Mouse (Mus musculus) thymus, postnatal 36 days (tissue): ENCODE data around the gene Rtl5.
A peak's percentile ranks its signal among the peaks of the same experiment; 100 is the strongest.
"Not testable (repeated sequence)": the region's sequence is repeated elsewhere in the genome, so short reads cannot be mapped to it uniquely, and the experiment has no call there.

Experiments used
- DNase-seq, 2 experiments: peaks; one replicate each; pipeline ENCODE4 v3.0.0; 2022; ENCODE audit warnings: mixed read lengths in 2 of 2

The Rtl5 gene

DNA sequence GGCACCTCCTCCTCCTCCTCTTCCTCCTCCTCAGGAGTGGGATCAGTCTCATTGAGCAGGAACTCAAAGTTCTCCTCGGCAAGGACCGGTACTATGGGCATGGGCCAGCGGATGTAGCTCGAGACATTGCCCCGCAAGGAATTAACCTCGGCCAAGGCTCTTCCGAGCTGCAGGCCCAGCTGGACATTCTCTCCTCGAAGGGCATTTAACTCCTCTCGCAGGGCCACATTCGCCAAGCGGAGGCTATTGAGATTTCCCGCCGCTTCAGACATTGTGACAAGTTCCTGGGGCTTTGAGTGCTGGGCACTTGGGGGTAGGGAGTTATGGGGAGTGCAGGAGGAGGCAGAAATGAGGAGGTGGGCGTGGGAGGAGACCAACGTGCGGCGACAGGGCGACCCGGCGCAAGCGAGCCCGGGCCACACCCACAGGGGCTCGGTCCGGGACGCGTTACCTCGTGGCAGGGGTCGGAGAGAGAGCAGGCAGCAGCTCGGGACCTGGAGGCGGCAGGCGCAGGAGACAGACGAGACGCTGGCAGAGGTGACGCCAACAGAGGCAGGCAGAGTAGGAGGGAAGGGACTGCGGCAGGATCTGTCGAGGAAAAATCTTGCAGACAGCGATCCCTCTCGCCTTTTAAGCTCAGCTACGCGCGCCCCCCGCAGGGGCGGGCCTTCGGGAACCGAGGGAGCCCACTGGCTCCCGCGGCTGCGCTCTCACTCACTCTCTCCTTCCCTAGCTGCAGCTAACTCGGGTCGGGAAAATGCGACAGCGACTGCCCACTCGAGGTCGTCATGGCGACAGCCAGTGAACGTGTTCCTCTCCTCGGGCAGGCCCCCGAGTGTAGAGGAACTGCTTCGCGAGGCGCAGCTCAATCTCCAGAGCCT is at the start of gene Rtl5:
Gene Rtl5, minus strand, starts transcription at position 714 of the 881 bp plus-strand sequence.
- DNase-seq = peak; percentile 65 to 79

DNA sequence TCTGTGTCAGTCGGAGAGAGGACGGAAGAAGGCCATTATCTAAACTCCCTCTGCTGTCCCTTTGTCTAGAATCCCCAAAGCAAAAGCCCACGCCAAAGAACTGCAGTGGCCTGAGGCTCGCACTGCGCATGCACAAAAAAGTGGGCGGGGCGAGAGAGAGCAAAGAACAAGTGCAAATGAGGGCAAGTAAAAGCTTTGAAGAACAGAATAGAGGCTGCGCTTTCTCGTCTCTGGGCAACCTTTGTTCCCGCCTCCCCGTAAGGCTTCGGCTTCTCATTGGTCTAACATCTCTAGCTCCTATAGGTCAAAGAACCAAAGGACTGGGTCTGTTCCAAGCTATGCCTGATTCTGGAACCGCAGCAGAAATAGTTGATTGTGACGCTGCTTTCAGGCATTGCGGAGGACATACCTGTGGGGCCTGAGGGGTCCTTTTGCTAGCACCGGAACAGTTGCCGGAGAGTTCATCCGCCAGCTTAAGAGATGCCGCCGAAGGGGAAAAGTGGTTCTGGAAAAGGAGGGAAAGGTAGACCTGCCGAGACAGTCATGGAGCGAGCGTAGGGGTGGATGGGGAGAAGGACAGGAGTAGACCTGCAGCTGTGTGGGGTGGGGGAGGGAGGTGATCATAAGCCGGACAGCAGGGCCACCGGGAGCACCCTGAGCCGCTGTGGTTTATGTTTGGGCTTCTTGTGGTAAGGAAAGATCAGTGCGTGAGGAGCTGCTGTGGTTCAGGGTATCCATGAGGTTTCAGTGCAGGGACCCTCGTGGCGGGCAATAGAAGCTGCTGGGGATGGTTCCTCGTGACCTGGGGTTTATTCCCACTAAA is 48.1 kb upstream of the Rtl5 start, which contains the start of gene Pin4:
Gene Pin4, plus strand, starts transcription at position 406 of the 823 bp plus-strand sequence.
- DNase-seq = peak; percentile 87 to 92

DNA sequence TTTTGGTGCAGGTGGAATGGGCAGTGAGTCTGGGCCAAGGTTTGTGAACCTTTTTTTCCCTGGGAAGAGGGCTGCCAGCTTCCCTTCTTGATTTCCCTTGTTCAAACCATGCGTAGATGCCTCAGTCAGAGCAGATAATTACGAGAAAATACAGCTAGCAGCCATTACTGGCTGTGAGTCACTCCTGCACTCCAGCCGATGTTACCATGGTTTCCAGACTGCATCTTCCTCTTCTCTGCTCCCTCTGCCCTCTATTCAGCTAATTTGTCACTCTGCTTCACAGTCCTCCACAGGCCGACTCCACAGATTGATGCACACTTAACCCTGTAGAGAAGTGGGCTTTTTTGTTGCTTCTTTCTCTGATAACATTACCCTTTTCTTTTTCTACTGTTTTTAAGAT is 44.6 kb upstream of the Rtl5 start:
- no peak for DNase-seq

- DNase-seq = not testable (repeated sequence)
These were observed 38.2 kb upstream of the Rtl5 start for GRCm38 (mm10) chrX:102109349-102109748.

GRCm38 (mm10) chrX:102103830-102104229 is 32.7 kb upstream of the Rtl5 start:
- DNase-seq = not testable (repeated sequence)

DNA sequence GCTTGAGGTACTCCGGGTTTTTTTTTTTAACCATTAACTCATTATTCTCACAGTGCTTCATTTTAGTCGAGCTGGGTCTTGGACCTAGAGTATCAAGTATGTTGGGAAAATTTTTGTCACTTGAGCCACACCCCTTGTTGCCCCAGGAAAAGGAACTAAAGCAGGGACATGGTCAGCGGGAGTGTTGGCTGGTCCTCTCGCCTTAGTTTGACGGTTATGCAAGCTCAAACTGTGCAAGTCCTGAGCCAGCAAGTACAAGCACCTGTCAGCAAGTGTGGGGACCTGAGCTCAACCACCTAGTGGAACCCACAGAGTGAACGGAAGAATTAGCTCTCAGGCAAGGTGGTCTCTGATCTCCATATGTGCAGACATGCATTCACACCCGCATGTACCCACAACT is 30.8 kb upstream of the Rtl5 start:
- no peak for DNase-seq

DNA sequence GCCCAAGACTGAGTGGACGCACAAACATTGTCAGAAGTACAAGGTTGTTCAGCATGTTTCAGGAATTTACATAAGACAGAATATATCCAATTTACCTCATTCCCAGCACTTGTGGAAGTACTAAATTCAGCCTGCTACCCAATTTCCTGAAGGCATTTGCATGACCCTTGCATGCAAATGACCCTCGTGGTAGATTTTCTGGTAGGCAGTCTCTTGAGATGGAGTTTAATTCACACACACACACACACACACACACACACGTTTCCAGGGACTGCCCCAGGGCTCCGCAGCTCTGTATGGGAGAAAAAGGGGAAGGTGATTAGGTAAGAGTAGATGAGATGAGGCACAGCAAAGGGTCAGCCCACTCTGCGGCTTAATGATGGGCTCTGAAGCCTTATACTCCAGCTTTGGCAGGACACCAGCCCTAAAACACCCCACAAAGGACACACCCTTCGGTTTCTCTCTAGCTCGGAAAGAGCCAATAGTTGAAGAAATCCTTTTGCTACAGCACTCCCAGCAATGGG is 23.3 kb upstream of the Rtl5 start:
- DNase-seq = no peak

- DNase-seq = no peak
These were observed 19.5 kb upstream of the Rtl5 start for GRCm38 (mm10) chrX:102090605-102091004.

- no peak for DNase-seq
These were observed 14.8 kb upstream of the Rtl5 start for GRCm38 (mm10) chrX:102085798-102086443.

- DNase-seq = no peak
These were observed 11.2 kb upstream of the Rtl5 start for GRCm38 (mm10) chrX:102082340-102082739.

DNA sequence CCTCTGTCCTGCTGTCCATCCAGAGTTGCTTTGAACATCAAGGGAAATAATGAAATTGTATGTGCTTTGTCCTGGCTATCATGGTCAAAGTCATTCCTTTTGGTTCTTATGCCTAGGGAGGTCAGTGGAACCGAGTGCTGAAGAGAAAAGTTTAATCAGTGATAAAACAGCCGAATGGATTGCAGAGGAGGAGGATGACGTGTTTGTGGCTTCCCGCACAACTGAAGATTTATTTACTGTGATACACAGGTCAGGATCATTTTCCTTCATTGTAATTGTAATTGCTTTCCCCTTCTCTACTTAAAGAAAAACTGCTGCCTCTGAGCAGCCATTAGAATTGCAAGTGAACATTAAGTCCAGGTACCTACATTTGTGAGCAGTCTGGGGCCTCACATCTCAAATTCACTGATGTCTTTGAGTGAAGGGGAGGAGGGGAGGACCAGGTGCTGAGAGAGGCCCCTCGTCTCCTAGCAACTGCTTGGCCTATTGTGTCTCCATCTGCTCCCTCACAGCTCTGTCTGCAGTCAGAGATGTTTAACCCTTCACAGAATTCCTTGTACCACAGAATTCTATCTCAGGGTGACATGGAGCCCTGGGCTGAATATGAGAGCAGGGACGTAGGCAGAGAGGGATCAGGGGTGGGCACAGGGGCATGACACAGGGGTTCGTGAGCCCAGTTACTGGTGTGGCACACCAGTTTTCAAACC is 10.6 kb upstream of the Rtl5 start:
- no peak for DNase-seq

GRCm38 (mm10) chrX:102081076-102081475 is 10.0 kb upstream of the Rtl5 start:
- DNase-seq = no peak

DNA sequence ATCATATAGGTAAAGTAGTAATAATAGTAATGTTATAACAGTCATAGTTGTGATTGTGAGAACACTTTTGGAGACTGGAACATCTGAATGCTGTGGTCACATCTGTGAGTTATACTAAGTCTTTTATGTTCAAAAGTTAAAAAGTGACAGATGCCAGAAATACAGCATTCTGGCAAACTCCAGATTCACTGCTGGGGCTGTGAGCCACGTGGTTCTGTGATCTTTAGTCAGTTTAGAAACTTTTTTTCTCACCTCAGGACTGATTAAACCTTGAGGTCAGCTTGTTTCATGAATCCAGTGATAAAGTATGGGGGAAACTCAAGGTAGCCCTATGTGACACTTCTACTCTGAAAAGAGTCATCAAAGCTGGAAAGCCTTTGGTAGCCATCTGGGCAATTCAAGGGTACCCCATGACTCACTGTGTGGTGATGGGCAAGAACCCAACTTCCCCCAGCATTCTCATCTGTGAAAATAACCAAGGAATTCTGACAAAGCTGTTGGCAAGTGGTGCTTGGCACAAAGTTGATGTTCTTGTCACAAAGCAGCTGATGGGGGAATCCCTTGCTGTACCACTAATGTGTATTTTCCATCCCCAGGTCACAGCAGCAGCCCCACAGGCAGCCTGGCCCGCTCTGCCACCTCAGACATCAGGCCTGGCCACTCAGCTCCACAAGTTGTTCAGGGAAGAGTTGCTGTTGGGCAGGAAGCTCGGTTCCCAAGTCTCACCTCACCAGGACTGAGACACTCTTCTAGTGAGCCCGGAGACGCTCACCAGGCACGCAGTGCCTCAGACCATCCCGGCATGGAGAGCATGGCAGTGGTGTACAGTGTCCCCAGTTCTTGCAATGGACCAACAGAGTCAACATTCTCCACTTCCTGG is 6.0 kb upstream of the Rtl5 start:
- no peak for DNase-seq

DNA sequence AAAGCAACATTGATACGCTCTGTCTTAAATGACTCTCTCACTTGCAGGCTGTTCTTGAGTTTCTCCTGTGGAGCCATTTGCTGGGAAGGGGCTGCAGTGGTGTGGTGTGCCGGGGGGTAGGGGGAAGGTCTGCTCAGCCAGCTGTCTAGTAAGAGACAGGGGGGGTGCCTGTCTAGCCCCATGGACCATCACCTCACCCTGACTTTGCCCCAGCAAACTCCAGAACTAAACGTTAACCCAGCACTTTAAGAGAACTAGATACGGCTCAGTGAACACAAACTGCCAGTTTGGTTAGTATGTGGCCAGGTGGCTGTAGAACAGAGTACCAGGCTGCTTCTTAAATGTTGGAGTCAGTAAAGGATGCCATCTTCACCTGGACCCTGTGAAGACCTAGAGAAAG is 4.1 kb upstream of the Rtl5 start:
- DNase-seq = no peak

DNA sequence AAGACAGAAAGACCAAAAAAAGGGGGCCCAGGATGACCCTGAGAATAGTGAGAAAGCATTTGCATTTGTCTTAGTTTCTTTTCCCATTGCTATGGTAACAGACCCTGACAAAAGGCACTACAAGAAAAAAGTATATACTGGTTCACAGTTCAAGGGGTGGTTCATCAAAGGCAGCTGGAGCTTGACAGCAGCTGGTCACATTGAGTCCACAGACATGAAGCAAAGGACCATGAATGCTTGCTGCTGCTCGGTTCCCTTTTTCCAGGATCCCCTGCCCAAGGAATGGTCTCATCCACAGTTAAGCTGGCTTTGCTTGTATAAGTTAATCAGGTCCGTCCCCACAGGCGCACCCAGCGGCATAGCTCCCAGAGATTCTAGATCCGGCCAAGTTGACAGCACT is 3.3 kb upstream of the Rtl5 start:
- DNase-seq = no peak

DNA sequence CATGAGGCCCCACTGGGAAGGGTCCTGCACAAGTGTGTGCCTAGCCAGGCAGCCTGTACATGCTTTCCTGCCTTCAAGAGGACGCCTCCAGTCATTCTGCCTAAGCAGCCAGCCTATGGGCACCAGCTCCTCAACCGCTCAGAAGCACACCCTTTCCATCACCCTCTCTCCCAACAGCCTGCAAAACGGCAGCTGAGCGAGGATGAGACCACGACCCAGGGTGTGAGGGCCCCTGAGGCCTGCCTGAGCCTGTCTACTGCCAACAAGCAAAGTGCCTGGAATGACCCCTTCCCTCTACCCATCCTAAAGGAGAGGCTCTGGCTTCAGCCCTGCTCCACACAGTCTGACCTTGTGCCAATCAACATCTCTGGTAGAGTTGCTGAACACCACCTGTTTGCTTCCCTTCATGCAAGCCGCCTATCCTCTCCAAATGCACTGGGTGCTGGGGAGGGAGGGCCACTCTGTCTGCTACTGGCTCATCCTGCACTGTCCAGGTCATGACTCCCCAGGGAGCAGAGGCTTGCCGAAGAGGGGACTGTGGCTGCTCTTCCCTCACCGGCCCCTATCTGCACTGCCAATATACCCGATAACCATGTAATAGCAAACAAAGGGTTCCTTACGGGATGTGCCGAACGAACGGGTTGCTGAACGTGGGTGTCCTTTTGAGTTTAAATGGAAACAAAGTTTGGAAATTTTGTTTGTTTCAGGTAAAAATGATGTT is 2.7 kb upstream of the Rtl5 start:
- DNase-seq = no peak

DNA sequence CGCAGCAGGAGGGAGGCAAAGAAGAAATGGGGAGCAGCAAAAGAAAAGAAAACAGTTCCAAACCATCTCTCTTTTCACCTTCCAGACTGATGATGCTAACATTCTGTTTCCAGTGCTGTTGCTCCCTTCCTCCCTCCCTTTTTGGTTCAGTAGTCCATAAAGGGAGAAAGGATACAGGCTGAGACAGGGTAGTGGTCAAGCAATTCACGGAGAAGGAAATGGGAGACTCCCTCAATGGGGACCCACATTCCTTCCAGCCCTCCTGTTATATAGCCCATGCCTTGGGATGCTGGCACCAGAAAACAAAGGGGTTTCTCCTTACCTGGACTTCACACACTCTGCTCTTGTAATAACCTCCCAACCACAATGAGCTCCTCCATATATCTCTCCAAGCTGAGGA is 413 bp upstream of the Rtl5 start:
- no peak for DNase-seq

GRCm38 (mm10) chrX:102068811-102069540 is 2.1 kb downstream of the Rtl5 start:
- DNase-seq = no peak

GRCm38 (mm10) chrX:102067118-102067517 is 4.0 kb downstream of the Rtl5 start:
- DNase-seq = no peak

DNA sequence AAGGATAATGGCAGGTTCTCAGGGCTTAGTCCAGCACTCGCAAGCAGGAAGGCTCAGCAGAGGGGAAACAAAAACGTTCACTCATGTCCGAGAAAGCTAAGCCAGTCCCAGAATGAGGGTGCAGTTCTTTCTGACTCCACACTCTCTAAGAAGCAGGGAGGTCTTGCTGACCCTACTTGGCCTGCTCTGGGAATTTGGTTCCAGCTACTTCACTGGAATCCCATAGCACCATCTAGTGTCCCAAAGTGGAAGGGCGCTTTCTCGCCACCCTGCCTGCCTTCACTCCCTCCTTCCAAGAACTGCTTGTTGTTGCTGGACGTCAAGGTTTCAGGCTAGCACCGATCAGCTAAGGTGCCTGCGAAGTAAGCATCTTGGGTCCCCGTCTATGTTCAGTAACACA is 5.0 kb downstream of the Rtl5 start:
- DNase-seq = peak; percentile 38 to 46
